Mouse (Mus musculus) right cerebral cortex, postnatal 25 days (tissue): ENCODE results near the gene Slc6a8.

Experiments
- DNase-seq: peaks from one replicate; pipeline ENCODE4 v3.0.0; 2022

The Slc6a8 gene

GRCm38 (mm10) chrX:73672879-73673618 lies at the start of gene Slc6a8:
Slc6a8 (plus strand) TSS chrX:73673150.
- DNase-seq = peak; percentile 56

GRCm38 (mm10) chrX:73626981-73627380 lies 46.0 kb upstream of the Slc6a8 start:
- no peak for DNase-seq

DNA sequence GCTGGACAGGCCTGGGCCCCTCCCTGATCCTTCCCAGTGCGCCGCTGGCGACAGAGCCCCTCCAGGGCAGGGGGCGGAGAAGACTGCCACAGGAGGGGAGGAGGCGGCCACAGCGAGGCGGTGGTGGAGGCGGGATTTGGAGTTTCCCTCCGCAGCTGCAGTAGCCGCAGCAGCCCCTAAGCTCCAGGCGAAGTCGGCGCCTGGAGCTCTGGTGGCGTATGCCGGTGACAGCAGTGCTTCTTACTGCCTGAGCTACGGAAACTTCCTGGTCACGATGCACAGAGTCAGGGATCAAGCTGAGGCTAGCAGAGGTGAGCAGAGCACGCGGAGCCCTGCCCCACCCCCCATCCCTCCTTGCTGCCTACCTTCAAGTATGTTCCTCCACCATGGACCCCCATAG lies 37.5 kb upstream of the Slc6a8 start:
- no peak for DNase-seq

GRCm38 (mm10) chrX:73637415-73637814 lies 35.5 kb upstream of the Slc6a8 start:
- DNase-seq = no peak

DNA sequence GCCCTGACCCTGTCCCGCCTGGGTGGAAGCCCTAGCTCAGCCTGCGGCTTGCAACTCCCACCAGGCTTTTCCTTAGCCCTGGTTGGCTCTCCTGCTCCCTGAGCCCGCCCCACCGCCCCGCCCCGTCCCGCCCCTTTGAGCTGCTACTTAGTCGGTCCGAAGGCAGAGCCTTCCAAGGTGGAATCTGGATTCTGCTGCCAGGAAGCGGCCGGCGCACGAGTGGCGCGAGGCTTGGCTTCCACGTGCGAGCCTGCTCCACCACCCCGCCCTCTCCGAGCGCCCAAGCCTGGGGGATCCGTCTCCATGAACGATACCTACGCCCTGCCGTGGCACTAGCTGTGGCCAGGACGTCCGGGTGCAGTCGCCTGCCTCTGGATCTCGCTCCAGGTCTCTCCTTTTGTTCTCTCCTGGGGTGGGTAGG lies 33.7 kb upstream of the Slc6a8 start, which contains the start of gene Dusp9:
TSS of gene Dusp9 (plus strand) at position 165 of the 421 bp plus-strand sequence.
- DNase-seq = no peak

DNA sequence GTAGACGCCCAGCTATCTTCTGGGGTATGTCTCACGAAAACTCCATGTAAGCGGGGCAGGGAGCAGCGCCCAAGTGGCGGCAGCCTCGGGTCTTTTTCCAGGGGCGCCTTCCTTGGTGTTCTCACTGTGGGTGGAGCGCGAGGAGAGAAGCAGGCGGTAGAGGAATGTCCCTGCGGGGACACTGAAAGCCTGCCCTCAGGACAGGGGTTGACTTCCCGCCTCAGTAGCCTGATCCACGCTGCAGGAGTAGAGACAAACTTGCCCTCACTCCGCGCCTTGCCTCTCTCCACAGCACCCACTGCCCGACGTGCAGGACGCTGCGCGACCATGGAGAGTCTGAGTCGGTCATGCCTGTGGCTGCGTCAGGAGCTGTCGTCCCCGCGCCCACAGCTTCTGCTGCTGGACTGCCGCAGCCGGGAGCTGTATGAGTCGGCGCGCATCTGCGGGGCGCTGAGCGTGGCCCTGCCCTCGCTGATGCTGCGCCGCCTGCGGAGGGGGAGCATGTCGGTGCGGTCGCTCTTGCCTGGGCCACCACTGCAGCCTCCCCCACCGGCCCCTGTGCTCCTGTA lies 33.0 kb upstream of the Slc6a8 start:
- DNase-seq = no peak

- DNase-seq = no peak
Observed at GRCm38 (mm10) chrX:73645121-73645520, 27.8 kb upstream of the Slc6a8 start.

GRCm38 (mm10) chrX:73650869-73651268 lies 22.1 kb upstream of the Slc6a8 start:
- DNase-seq = no peak

GRCm38 (mm10) chrX:73653392-73653791 lies 19.6 kb upstream of the Slc6a8 start:
- no peak for DNase-seq

- DNase-seq = peak; percentile 34
Observed at GRCm38 (mm10) chrX:73654177-73654576, 18.8 kb upstream of the Slc6a8 start.

- no peak for DNase-seq
Observed at GRCm38 (mm10) chrX:73655529-73655928, 17.4 kb upstream of the Slc6a8 start.

DNA sequence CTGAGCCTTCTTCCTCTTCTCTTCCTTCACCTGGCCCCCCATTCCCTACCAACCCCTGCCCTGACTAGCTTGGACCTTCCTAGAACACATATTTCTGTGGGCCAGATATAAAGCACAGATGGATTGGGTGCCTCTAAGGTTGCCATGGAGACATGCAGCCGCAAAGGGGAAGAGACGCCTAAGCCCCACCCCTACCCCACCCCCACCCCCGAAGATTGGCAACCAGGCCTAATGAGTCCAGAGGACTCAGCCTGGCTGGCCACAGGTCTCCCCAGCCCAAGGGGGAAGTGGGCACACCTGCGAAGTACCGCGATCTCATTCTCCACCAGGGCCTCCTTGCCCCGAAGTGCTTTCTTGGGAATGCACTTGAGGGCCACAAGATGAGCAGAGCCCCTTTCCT lies 14.6 kb upstream of the Slc6a8 start:
- no peak for DNase-seq

DNA sequence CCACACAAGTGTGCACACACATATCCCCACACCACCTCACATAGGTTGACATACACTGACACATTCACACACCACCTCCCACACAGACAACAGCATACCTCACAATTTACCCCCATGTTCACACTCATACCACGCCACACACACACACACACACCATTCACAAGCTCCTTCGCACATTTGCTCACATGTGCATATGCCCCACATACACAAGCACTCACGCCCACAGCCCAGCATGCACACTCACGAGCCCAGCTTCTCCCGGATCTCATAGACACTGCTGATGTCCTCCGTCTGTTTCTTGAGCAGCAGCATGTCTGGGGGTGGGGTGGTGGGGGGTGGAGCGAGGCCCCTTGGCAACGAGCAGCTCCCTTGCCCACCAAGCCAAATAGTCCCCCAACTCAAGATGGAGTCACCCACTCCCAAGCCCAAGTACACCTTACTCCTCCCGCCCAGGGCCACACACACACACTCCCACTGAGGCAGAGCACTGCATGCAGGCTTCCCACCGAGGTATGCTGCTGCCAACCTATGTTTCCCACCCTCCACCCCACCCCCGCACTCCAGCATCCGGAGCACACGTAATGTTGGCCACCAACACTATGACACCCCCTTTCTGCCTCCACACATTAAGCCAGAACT lies 13.9 kb upstream of the Slc6a8 start:
- peak; percentile 56 for DNase-seq

DNA sequence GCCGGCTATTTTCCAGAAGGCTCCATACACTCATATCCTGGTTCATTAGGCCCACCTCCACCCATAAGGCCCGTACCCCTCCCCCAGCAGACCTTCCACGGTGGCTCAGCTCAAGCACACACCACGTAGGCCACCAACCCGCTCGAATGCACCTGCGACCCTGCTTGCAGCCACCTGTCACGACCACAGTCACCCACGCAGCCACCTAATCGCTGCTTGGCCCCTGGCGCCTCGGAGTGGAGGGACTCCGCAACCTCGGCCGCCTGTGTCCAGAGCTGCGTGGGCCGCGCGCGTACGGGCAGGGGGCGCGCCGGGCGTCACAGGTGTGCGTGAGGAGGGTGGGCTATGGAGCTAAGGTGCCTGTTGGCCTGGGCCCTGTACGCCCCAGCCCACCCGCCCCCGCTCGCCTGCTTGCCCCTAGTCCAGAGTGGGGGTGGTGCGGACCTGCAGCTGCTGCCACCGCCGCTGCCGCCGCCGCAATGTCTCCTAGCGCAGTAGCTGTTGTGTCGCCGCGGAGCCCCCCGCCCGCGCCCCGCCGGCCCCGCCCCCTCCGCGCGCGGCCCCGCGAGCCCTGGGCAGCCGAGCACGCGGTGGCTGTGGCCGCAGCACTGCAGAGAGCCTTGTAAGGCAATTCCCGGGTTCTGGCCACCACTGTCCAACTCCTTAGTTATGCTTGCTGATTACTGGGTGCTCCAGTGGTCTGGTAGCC lies 13.2 kb upstream of the Slc6a8 start, which contains the start of gene Pnck:
TSS of gene Pnck (minus strand) at position 543 of the 709 bp plus-strand sequence.
- no peak for DNase-seq

DNA sequence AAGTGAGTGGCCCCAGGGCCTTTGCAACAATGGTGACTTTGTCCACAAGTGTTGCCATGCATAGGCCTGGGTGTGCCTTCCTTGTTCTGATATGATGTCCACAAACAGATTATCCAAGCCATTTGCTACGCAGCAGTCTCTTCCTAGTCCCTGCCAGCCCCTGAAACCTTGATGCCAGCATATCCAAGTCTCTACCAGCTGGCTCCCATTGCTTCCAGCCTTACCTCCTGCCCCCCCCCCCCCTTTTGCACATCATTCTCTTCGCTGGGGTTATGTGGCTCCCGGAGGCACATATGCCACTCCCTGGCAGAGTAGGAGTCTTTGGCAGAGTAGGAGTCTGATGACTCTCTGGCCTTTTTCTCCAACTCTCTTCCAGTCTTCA lies 12.7 kb upstream of the Slc6a8 start:
- no peak for DNase-seq

DNA sequence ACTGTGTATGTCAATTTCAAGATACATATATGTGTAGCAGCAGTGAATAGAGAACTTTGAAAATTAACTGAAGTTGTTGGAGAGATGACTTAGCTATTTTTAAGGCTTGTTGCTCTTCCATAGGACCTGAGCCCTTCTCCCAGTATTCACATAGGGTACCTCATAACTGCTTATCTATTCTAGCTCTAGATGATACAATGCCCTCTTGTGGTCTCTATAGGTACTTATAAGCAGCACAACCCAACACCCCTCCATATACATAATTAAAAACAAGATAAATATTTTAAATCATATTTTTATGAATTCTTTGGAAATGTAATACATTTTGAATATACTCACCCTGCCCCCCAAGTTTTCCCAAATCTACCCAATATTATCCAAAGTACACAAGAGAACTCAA lies 9.8 kb upstream of the Slc6a8 start:
- DNase-seq = no peak

- no peak for DNase-seq
Observed at GRCm38 (mm10) chrX:73672031-73672431, 919 bp upstream of the Slc6a8 start.

DNA sequence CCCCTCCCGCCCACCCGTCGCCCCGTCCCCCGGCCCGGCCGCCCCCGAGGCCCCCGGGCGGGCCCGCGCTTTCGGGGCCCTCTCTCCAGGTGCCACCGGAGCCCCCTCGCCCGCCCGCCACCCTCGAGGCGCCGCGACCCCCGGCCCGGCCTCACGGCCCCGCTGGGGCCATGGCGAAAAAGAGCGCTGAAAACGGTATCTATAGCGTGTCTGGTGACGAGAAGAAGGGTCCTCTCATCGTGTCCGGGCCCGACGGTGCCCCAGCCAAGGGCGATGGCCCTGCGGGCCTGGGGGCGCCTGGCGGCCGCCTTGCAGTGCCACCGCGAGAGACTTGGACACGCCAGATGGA lies 643 bp downstream of the Slc6a8 start:
- no peak for DNase-seq

- DNase-seq = no peak
Observed at GRCm38 (mm10) chrX:73673968-73674661, 1.2 kb downstream of the Slc6a8 start.

DNA sequence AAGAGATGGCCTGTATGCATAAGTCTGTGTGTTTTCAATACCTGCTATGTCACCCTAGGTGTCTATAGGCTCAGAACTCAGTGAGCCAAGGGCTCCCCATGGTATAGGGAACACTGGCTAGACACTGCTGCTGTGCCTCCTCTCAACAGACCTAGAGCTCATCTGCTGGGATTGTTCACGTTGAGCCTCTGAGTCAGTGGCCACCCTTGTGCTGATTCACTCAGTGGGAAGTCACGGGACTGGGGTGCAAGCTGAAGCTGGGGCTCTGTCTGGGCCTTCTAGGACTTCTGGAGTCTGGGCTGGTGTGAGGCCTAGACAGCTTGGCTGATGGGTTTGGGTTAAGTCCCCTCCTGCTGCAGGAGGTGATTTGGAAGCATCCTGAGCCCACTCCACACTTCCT lies 2.3 kb downstream of the Slc6a8 start:
- DNase-seq = peak; percentile 26

GRCm38 (mm10) chrX:73676668-73677067 lies 3.7 kb downstream of the Slc6a8 start:
- no peak for DNase-seq

GRCm38 (mm10) chrX:73684156-73684555 lies 11.2 kb downstream of the Slc6a8 start:
- no peak for DNase-seq

DNA sequence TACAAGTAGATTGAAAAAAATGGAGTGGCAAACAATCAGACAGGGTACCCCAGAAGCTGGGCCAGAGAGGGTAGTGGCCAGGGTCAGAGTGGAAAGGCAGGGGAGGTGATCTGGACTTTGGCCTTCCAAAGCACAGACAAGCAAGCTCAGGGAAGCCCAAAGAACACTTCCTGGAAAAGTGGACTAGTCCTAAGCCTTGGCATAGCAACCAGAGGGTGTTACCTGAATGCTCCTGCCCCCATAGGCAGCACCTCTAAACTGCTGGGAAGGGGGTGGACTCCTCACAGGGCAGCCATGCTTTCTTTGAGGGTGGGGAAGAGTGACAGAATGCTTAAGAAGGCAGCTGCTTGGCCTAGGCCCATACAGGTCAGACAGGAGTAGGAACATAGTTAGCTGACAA lies 12.0 kb downstream of the Slc6a8 start:
- DNase-seq = no peak
